Mouse (Mus musculus): ENCODE data around the gene Sde2.

DNA sequence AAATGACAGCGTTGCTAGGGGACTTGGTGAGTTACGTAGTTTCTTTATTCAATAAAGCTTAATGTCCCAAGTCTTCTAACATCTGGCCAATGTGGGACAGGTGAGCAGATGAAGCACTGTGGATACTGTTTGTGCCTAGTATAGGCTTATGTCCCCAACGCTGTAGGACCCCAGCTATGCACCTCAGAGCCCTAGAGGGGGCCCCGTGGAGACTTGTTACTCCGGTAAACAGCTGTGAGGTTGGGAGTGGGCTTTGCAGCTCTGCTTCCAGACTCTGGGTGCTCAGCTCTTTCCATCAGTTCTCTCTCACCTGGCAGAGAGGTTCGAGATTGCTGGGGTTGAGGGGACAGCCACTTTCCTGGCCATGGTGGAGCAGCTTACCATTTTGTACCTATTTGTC is 54.4 kb downstream of the Sde2 start:
- TF ChIP-seq CTCF (IDR thresholded peaks at IDR 0.05; ENCODE audit: extremely low read depth, insufficient read depth, insufficient read length, insufficient replicate concordance) (no peak), POLR2A (IDR thresholded peaks at IDR 0.05; ENCODE audit: low read depth, low read length) (no peak)

All from spleen, adult 2 months (tissue).